Mouse (Mus musculus): ENCODE results near the gene Mrpl14. TPM values are rescaled to one million over a fixed set of nuclear protein-coding genes. Genes with fewer than 3 reads are reported as not detected.
A peak's percentile ranks its signal among the peaks of the same experiment; 100 is the strongest.

Mrpl14 gene
- total RNA-seq, 1 experiment, result 48.2 TPM

DNA sequence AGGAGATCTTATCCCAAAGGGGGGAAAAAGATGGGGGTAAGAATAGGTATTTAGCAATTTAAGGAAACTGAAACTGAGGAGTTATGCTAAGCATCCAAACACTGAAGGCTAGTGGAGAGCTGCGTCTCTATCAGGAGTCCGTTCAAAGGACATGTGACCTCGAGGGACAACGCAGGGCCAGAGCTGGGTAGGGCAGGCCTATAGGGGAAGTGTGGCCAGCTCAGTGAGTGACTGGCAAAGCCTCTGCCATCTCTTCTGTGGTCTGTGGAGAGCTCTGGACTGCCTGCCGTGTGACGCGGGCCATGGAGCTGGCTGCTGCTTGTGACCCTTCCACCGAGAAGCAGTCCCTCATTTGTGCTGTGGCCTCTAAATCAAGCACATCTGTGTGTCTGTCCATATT, 24.3 kb downstream of the Mrpl14 start:
- TF ChIP-seq CHD2 (IDR thresholded peaks at IDR 0.05; ENCODE audit: low read depth, low read length), result no peak
- TF ChIP-seq ZNF384 (IDR thresholded peaks at IDR 0.05; ENCODE audit: low read depth, low read length), result no peak
- no peak for TF ChIP-seq MAFK (IDR thresholded peaks at IDR 0.05; ENCODE audit: insufficient read depth, low read depth, low read length)
- no peak for TF ChIP-seq ZC3H11A (IDR thresholded peaks at IDR 0.05; ENCODE audit: borderline replicate concordance, low read depth, low read length)
- no peak for TF ChIP-seq HCFC1 (IDR thresholded peaks at IDR 0.05; ENCODE audit: borderline replicate concordance, insufficient read depth, low read length)
- no peak for DNase-seq (ENCODE audit: low read depth, low spot score)
- H3K4me3 ChIP-seq (ENCODE audit: insufficient read depth in 1 of 2, low read depth in 1 of 2, low read length in 2 of 2, poor library complexity in 1 of 2, severe bottlenecking in 1 of 2), result no peak overlapping the region
- in situ Hi-C loops (cut with MboI; ENCODE audit: low sequenced_read_pairs in 2 of 2, unreplicated experiment in 2 of 2), result no loop called here
- H3K9ac ChIP-seq (ENCODE audit: insufficient read depth, low read depth, low read length, poor library complexity, severe bottlenecking), result no peak overlapping the region
- no peak overlapping the region for H3K27ac ChIP-seq (ENCODE audit: insufficient read depth, low read depth, low read length, poor library complexity, severe bottlenecking)
- H3K4me1 ChIP-seq (ENCODE audit: control insufficient read depth in 2 of 2, insufficient read depth in 2 of 2, low read length in 2 of 2, poor library complexity in 1 of 2), result no peaks in the 10 kb centered on the region
- H3K9me3 ChIP-seq (ENCODE audit: control insufficient read depth, insufficient read depth, low read depth, low read length), result no peaks in the 10 kb centered on the region
- no peaks in the 10 kb centered on the region for H3K36me3 ChIP-seq (ENCODE audit: control insufficient read depth, insufficient read depth, low read length, poor library complexity, severe bottlenecking)

DNA sequence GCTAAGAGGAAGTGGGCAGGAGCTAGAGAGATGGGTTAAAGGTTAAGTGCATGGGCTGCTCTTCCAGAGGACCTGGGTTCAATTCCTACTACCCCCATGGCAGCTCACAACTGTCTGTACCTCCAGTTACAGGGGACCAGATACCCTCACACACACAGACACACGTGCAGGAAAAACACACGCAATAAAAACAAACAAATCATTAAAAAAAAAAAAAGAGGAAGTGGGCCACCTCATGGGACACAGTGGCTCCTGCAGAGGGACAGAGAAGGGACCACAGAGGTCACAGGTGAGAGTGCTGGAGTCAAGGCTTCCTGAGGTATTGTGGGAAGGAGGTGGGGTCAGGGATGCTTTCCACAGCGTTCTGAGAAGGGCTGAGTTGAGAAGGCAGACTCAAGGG, 25.4 kb downstream of the Mrpl14 start:
- TF ChIP-seq ZC3H11A (IDR thresholded peaks at IDR 0.05; ENCODE audit: borderline replicate concordance, low read depth, low read length) (no peak), MAFK (IDR thresholded peaks at IDR 0.05; ENCODE audit: insufficient read depth, low read depth, low read length) (no peak), HCFC1 (IDR thresholded peaks at IDR 0.05; ENCODE audit: borderline replicate concordance, insufficient read depth, low read length) (no peak), CHD2 (IDR thresholded peaks at IDR 0.05; ENCODE audit: low read depth, low read length) (no peak), ZNF384 (IDR thresholded peaks at IDR 0.05; ENCODE audit: low read depth, low read length) (no peak)
- DNase-seq (ENCODE audit: low read depth, low spot score), result no peak
- in situ Hi-C loops (cut with MboI; ENCODE audit: low sequenced_read_pairs in 2 of 2, unreplicated experiment in 2 of 2), result no loop called here
- Histone ChIP-seq H3K27ac (ENCODE audit: insufficient read depth, low read depth, low read length, poor library complexity, severe bottlenecking) (no peak overlapping the region), H3K9ac (ENCODE audit: insufficient read depth, low read depth, low read length, poor library complexity, severe bottlenecking) (no peak overlapping the region), H3K9me3 (ENCODE audit: control insufficient read depth, insufficient read depth, low read depth, low read length) (no peaks in the 10 kb centered on the region), H3K36me3 (ENCODE audit: control insufficient read depth, insufficient read depth, low read length, poor library complexity, severe bottlenecking) (no peaks in the 10 kb centered on the region), H3K4me1 (ENCODE audit: control insufficient read depth in 2 of 2, insufficient read depth in 2 of 2, low read length in 2 of 2, poor library complexity in 1 of 2) (no peaks in the 10 kb centered on the region), H3K4me3 (ENCODE audit: insufficient read depth in 1 of 2, low read depth in 1 of 2, low read length in 2 of 2, poor library complexity in 1 of 2, severe bottlenecking in 1 of 2) (no peak overlapping the region)

DNA sequence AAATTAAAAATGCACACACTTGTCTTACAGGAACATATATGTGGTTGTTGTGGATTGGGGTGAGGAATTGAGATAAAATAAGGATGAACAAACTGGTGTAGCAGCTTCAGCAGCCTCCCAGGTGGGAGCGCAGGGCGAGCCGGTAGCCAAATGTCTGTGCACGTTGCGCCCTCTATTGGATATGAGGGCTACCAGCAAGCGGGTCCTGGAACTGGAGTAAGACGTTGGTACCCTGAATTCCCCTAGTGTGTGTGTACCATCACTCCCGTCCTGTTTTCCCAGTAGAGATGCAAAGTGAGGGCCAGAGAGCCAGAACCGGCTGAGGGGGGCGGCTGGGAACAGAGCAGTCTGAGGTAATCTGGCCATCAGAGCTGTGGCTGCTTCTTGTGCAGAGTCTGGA, 32.2 kb downstream of the Mrpl14 start:
- Histone ChIP-seq H3K9ac (ENCODE audit: insufficient read depth, low read depth, low read length, poor library complexity, severe bottlenecking) (no peak overlapping the region), H3K9me3 (ENCODE audit: control insufficient read depth, insufficient read depth, low read depth, low read length) (no peaks in the 10 kb centered on the region), H3K4me1 (ENCODE audit: control insufficient read depth in 2 of 2, insufficient read depth in 2 of 2, low read length in 2 of 2, poor library complexity in 1 of 2) (no peaks in the 10 kb centered on the region), H3K36me3 (ENCODE audit: control insufficient read depth, insufficient read depth, low read length, poor library complexity, severe bottlenecking) (no peaks in the 10 kb centered on the region), H3K27ac (ENCODE audit: insufficient read depth, low read depth, low read length, poor library complexity, severe bottlenecking) (no peak overlapping the region), H3K4me3 (ENCODE audit: insufficient read depth in 1 of 2, low read depth in 1 of 2, low read length in 2 of 2, poor library complexity in 1 of 2, severe bottlenecking in 1 of 2) (no peak overlapping the region)
- TF ChIP-seq CHD2 (IDR thresholded peaks at IDR 0.05; ENCODE audit: low read depth, low read length), result no peak
- no peak for TF ChIP-seq HCFC1 (IDR thresholded peaks at IDR 0.05; ENCODE audit: borderline replicate concordance, insufficient read depth, low read length)
- no peak for TF ChIP-seq ZNF384 (IDR thresholded peaks at IDR 0.05; ENCODE audit: low read depth, low read length)
- TF ChIP-seq ZC3H11A (IDR thresholded peaks at IDR 0.05; ENCODE audit: borderline replicate concordance, low read depth, low read length), result 0 out of 2 replicates have a peak, but pooled peaks have one; percentile 16
- in situ Hi-C loops (cut with MboI; ENCODE audit: low sequenced_read_pairs in 2 of 2, unreplicated experiment in 2 of 2), result no loop called here
- peak; percentile 59 for DNase-seq (ENCODE audit: low read depth, low spot score)

DNA sequence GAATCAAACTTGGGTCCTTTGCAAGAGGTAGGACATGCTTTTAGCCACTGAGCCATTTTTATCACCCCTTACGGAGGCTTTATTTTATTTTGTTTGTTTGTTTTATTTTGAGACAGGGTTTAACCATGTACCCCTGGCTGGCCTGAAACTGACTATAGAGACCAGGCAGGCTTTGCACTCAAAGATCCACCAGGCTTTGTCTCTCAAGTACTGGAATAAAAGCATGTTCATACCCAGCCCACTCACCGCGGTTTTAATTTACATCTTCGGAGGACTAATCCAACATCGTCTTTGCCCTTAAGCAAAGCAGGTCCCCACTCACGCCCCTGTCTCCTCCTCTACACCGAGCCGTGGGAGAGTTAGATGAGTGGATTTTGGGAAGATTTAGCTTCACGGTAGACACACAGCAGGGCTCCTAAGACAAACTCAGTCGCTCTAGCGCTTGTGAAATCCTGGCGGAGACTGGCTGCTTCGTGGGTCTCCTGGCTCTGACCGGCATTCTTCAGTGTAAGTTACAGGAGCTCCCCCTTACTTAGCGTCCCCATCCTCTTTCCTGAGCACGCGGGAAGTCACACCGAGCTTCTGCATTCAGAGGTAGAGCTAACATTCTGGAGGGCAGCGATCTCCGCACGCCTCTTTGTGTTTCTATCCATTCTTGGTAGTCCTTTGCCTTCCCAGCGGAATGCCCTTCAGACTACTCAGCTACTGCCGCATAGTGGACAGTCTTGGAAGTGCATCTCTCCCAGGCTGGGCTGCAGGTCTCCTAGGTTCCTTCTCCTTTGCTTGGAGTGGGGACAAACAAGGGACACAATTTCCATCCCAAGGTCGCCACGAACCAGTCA, 37.8 kb downstream of the Mrpl14 start:
- H3K9me3 ChIP-seq (ENCODE audit: control insufficient read depth, insufficient read depth, low read depth, low read length), result no peaks in the 10 kb centered on the region
- no peak overlapping the region for H3K27ac ChIP-seq (ENCODE audit: insufficient read depth, low read depth, low read length, poor library complexity, severe bottlenecking)
- DNase-seq (ENCODE audit: low read depth, low spot score), result peak; percentile 90
- H3K4me1 ChIP-seq (ENCODE audit: control insufficient read depth in 2 of 2, insufficient read depth in 2 of 2, low read length in 2 of 2, poor library complexity in 1 of 2), result peaks cover 1 to 7% of the 10 kb centered on the region in 2 experiments; a peak in 1 of 4 replicates
- in situ Hi-C loops (cut with MboI; ENCODE audit: low sequenced_read_pairs in 2 of 2, unreplicated experiment in 2 of 2), result no loop called here
- TF ChIP-seq HCFC1 (IDR thresholded peaks at IDR 0.05; ENCODE audit: borderline replicate concordance, insufficient read depth, low read length), result no peak
- peak; percentile 17; the same call in 1 of the 2 replicates for TF ChIP-seq ZC3H11A (IDR thresholded peaks at IDR 0.05; ENCODE audit: borderline replicate concordance, low read depth, low read length)
- no peak for TF ChIP-seq ZNF384 (IDR thresholded peaks at IDR 0.05; ENCODE audit: low read depth, low read length)
- H3K9ac ChIP-seq (ENCODE audit: insufficient read depth, low read depth, low read length, poor library complexity, severe bottlenecking), result peak overlapping the region; percentile 72; the same call in 1 of the 2 replicates
- H3K4me3 ChIP-seq (ENCODE audit: insufficient read depth in 1 of 2, low read depth in 1 of 2, low read length in 2 of 2, poor library complexity in 1 of 2, severe bottlenecking in 1 of 2), result peak overlapping the region; percentile 50 to 54
- H3K36me3 ChIP-seq (ENCODE audit: control insufficient read depth, insufficient read depth, low read length, poor library complexity, severe bottlenecking), result no peaks in the 10 kb centered on the region
